Mouse (Mus musculus): ENCODE data around the gene Cnn3.

The Cnn3 gene

GRCm38 (mm10) chr3:121449527-121449926, 23.2 kb downstream of the Cnn3 start:
- DNase-seq (ENCODE audit: low spot score in 2 of 2): no peak

GRCm38 (mm10) chr3:121451404-121451803, 25.1 kb downstream of the Cnn3 start:
- no peak for DNase-seq (ENCODE audit: low spot score in 2 of 2)

GRCm38 (mm10) chr3:121458545-121459492, 32.5 kb downstream of the Cnn3 start:
- no peak for DNase-seq (ENCODE audit: low spot score in 2 of 2)

- DNase-seq (ENCODE audit: low spot score in 2 of 2): no peak
Measured at GRCm38 (mm10) chr3:121460473-121461193, 34.3 kb downstream of the Cnn3 start.

- no peak for DNase-seq (ENCODE audit: low spot score in 2 of 2)
Measured at GRCm38 (mm10) chr3:121461477-121461876, 35.2 kb downstream of the Cnn3 start.

- no peak for DNase-seq (ENCODE audit: low spot score in 2 of 2)
Measured at GRCm38 (mm10) chr3:121462782-121463181, 36.5 kb downstream of the Cnn3 start.

- DNase-seq (ENCODE audit: low spot score in 2 of 2): no peak
Measured at GRCm38 (mm10) chr3:121464733-121465305, 38.5 kb downstream of the Cnn3 start.

- no peak for DNase-seq (ENCODE audit: low spot score in 2 of 2)
Measured at GRCm38 (mm10) chr3:121465795-121466194, 39.5 kb downstream of the Cnn3 start.

- peak; percentile 26 for DNase-seq (ENCODE audit: low spot score in 2 of 2)
Measured at GRCm38 (mm10) chr3:121467094-121467552, 40.8 kb downstream of the Cnn3 start.

GRCm38 (mm10) chr3:121468136-121468535, 41.8 kb downstream of the Cnn3 start:
- DNase-seq (ENCODE audit: low spot score in 2 of 2): no peak

- DNase-seq (ENCODE audit: low spot score in 2 of 2): no peak
Measured at GRCm38 (mm10) chr3:121469185-121469975, 43.1 kb downstream of the Cnn3 start.

- no peak for DNase-seq (ENCODE audit: low spot score in 2 of 2)
Measured at GRCm38 (mm10) chr3:121471703-121472102, 45.4 kb downstream of the Cnn3 start.

GRCm38 (mm10) chr3:121474738-121475137, 48.4 kb downstream of the Cnn3 start:
- DNase-seq (ENCODE audit: low spot score in 2 of 2): peak; percentile 38 to 42

- DNase-seq (ENCODE audit: low spot score in 2 of 2): no peak
Measured at GRCm38 (mm10) chr3:121480030-121480960, 54.0 kb downstream of the Cnn3 start.

- no peak for DNase-seq (ENCODE audit: low spot score in 2 of 2)
Measured at GRCm38 (mm10) chr3:121480961-121481436, 54.7 kb downstream of the Cnn3 start.

- DNase-seq (ENCODE audit: low spot score in 2 of 2): no peak
Measured at GRCm38 (mm10) chr3:121481564-121481963, 55.3 kb downstream of the Cnn3 start.

GRCm38 (mm10) chr3:121483266-121484161, 57.2 kb downstream of the Cnn3 start:
- DNase-seq (ENCODE audit: low spot score in 2 of 2): no peak

GRCm38 (mm10) chr3:121485201-121485600, 58.9 kb downstream of the Cnn3 start:
- DNase-seq (ENCODE audit: low spot score in 2 of 2): no peak

GRCm38 (mm10) chr3:121489462-121490118, 63.3 kb downstream of the Cnn3 start:
- DNase-seq (ENCODE audit: low spot score in 2 of 2): no peak

Measured in thymus, postnatal 10 days (tissue).